Mouse (Mus musculus): ENCODE measurements around the gene Acot2.

- TF ChIP-seq CTCF (IDR thresholded peaks at IDR 0.05; ENCODE audit: control insufficient read depth, insufficient read depth, low read length), result no peak
- no peak for TF ChIP-seq POLR2A (IDR thresholded peaks at IDR 0.05; ENCODE audit: borderline replicate concordance, control insufficient read depth, low read depth, low read length)
Measured at GRCm38 (mm10) chr12:84011251-84012040, 23.8 kb downstream of the Acot2 start.

Measured in bone marrow, adult 2 months (tissue).